Mouse (Mus musculus): ENCODE data around the gene Olfr56. TPM values are rescaled to one million over a fixed set of nuclear protein-coding genes. Genes with fewer than 3 reads are reported as not detected.

Olfr56 gene
- under 1 TPM in 1 of 2 experiments, not detected in 1; 0.19 TPM for polyA plus RNA-seq (2012; fragmentation: generic; extraction: Trizol)

DNA sequence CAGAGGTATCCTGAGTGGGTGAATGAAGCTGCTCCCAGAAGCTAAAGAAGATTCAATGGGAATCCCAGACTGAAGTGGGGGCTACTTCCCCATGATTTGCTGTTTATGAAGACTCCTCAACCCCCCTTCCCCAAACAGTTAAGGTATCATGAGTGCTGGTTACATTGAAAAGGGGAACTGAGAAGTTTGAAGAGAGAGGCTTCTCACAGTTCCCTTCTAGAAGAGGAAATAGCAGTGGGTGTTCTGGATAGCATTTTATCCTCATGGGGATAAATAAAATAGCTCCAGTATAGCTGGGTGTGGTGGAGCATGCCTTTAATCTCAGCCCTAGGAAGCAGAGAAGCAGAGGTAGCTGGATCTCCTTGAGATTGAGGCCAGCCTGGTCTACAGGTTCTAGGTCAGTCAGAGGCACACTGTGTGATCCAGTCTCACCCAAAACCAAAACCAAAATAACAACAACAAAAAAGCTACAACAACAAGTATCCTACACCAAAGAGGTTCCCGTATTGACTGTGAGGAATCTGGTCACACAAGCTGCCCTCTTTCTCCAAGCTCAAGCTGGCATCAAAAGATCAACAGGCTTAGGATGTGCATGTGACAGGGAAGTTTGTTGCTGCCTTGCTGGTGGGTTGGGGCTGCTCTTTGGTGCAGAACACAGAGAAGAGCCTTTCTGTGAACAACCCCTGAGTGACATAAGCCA lies at the start of gene Olfr56:
TSS of gene Olfr56 (plus strand) at position 650 of the 700 bp plus-strand sequence.

DNA sequence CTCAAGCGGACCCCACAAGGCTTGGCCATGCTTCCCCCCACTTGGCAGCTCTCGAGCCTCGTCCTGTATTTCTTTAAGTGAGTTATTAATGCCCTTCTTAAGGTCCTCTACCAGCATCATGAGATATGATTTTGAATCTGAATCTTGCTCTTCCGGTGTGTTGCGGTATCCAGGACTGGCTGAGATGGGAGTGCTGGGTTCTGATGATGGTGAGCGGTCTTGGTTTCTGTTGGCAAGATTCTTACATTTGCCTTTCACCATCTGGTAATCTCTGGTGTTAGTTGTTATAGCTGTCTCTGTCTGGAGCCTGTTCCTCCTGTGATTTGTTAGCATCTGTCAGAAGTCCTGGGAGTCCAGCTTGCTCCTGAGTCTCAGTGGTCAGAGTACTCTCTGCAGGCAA lies 32.6 kb upstream of the Olfr56 start, which contains the start of gene Psme2b:
TSS of gene Psme2b (minus strand) at position 101 of the 400 bp plus-strand sequence.

DNA sequence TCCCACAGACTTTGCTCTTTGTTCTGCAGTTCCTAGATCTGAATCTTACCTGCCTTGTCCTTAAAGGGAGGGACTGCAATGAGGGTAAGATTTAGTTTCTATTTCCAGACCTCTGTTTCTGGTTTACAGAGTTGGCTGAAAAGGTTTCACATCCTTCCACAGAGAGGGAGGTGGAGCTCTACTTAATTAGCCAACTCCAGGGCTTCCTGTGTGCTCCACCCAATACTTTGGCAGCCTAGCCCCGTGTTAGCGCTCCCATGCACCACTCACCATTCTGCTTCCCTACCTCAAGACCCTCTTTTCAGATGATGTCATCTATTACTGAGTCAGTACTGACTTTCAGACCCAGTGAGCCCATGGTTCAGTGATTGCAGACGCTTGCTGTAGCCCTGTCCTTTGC lies 562 bp downstream of the Olfr56 start, which contains the start of gene 9930111J21Rik1:
TSS of gene 9930111J21Rik1 (minus strand) at position 148 of the 400 bp plus-strand sequence.

DNA sequence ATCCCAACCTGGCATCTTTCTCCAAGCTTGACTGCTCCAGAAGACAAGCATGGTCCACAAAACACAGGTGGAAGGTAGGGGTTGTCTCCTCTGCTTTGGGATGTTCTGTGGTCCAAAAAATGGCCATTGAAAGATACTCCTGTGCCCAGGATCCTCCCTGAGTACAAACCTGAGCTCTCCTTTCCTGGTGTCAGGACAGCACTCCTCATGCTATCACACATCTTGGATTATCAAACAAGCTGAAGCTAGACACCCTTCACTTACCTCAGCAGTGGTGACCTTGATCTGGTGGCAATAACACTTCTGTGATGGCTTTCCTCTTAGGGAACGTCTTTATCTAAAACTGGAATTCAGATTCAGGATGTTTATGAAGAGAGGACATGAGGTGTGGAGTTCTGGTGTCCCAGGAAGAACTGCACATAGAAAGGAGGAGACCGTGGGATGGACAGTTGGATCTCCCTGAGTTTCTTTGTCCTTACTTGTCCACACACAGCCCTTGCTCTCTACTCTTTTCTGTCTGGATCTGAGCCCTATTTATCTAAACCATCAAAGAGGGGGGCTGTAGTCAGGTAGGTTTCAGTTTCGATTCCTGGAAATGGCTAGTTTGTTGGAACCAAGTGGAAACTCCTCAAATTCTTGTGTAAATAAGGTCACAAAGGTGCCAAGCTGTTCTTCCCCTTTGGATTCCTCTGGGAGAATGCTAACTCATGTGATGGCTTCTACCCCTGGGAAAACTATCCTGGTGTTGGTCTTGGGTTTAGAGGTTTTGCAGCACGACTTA lies 13.2 kb downstream of the Olfr56 start, which contains the start of gene Gm12185:
TSS of gene Gm12185 (minus strand) at position 487 of the 781 bp plus-strand sequence.

DNA sequence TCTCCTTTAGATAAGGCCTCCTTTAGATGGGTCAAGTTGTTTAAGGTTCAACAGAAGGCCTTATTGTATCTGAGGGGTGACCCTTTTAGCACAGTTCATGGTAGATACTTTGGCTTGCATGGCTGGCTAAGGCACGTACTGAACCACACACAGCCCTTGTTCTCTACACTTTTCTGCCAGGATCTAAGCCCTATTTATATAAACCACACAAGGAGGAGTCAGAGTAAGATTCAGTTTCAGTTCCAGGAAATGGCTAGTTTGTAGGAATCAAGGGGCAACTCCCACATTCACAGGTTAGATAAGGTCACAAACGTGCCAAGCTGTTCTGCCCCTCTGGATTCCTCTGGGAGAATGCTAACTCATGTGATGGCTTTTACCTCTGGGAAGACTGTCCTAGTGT lies 15.3 kb downstream of the Olfr56 start, which contains the start of gene Tgtp1:
TSS of gene Tgtp1 (minus strand) at position 155 of the 400 bp plus-strand sequence.

DNA sequence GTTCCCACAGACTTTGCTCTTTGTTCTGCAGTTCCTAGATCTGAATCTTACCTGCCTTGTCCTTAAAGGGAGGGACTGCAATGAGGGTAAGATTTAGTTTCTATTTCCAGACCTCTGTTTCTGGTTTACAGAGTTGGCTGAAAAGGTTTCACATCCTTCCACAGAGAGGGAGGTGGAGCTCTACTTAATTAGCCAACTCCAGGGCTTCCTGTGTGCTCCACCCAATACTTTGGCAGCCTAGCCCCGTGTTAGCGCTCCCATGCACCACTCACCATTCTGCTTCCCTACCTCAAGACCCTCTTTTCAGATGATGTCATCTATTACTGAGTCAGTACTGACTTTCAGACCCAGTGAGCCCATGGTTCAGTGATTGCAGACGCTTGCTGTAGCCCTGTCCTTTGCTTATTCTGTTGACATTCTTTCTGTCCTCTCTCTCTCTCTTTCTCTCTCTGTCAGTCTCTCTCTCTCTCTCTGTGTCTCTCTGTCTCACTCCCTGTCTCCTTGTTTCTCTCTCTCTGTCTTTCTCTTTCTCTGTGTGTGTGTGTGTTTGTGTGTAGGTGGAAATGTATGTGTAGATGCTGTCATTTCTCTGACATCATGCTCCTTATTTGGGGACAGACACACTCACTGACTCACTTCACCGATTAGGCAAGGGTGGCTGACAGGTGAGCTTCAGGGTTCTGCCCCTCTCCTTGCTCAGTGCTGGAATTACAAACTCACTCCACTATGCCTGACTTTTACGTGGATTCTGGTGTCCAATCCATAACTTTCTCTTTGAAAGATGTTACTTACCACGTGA lies 72.6 kb downstream of the Olfr56 start, which contains the start of gene 9930111J21Rik2:
TSS of gene 9930111J21Rik2 (minus strand) at position 150 of the 799 bp plus-strand sequence.

DNA sequence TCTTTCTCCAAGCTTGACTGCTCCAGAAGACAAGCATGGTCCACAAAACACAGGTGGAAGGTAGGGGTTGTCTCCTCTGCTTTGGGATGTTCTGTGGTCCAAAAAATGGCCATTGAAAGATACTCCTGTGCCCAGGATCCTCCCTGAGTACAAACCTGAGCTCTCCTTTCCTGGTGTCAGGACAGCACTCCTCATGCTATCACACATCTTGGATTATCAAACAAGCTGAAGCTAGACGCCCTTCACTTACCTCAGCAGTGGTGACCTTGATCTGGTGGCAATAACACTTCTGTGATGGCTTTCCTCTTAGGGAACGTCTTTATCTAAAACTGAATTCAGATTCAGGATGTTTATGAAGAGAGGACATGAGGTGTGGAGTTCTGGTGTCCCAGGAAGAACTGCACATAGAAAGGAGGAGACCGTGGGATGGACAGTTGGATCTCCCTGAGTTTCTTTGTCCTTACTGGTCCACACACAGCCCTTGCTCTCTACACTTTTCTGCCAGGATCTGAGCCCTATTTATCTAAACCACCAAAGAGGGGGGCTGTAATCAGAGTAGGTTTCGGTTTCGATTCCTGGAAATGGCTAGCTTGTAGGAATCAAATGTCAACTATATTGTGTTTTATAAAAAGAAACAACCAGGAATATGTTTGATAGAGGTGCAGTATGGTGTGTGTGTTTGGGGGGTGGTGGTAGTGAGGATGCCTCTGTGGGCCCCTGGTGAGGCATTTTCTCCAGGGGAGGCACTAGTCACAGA lies 85.2 kb downstream of the Olfr56 start, which contains the start of gene Tgtp2:
TSS of gene Tgtp2 (minus strand) at position 494 of the 757 bp plus-strand sequence.

DNA sequence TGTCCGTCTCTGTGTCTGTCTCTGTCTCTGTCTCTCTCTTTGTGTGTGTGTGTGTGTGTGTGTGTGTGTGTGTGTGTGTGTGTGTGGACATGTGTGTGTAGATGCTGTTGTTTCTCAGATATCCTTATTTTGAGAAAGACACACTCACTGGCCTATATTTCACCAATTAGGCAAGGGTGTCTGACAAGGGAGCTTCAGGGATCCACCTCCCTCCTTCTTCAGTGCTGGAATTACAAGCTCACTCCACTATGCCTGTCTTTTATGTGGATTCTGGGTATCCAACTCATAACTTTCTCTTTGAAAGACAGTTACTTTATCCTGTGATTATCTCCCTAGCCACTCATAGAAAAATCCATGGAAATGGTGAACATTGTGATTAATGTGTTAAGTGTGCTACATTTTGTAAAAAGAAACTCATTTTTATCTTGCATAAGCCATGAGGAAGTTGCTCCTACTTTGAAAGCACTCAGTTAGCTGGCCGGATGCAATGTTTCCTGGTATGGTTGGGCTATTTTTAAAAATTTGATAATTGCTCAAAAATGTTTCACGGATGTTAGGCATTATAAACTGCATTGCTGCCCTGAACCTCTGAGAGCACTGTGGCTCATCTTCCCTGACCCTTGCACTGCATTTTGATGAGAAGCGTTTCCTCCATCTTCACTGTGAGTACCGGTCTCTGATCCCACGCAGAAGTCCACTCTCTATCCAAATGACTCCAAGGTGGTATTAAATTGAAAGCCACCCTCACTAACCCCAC lies 97.5 kb downstream of the Olfr56 start, which contains the start of gene Ifi47:
TSS of gene Ifi47 (plus strand) at position 587 of the 757 bp plus-strand sequence.

DNA sequence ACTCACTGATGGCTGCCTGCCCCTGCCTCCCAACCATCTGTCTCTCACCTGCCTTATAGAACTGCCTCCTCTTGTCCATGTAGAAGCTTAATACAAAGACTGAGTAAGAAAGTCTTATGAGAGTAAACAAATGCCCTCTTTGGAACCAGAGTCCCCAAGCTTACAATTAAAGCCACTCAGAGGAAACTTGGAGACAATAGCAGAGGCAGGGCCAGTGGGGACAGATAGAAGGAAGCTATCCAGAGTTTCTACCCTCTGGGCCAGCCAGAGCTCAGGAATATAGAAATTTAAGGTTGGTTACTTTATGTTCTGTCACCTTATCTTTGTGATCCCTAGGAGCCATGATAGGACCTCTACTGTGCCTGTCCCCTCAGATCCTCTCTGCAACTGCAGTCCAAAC lies 136.1 kb downstream of the Olfr56 start, which contains the start of gene Olfr1396:
TSS of gene Olfr1396 (minus strand) at position 101 of the 400 bp plus-strand sequence.

DNA sequence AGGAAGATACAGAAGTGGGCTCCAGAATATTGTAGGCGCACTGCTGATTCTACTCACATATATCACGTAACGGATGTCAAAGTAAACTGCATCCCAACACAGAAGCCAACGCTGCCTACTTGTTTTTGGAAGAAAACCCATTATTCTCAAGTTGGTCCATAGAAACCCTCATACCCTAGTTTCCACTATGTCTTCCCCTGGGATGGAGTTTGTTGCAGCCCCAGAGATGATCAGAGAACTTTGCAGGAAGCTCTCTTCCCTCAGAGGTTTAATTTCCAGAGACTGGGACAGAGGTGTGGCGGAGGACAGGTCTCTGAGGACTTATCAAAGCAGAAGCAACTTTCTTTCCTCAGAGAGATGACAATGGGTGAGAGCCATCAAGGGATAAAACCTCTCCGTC lies 163.3 kb downstream of the Olfr56 start, which contains the start of gene Olfr1395:
TSS of gene Olfr1395 (plus strand) at position 301 of the 400 bp plus-strand sequence.

DNA sequence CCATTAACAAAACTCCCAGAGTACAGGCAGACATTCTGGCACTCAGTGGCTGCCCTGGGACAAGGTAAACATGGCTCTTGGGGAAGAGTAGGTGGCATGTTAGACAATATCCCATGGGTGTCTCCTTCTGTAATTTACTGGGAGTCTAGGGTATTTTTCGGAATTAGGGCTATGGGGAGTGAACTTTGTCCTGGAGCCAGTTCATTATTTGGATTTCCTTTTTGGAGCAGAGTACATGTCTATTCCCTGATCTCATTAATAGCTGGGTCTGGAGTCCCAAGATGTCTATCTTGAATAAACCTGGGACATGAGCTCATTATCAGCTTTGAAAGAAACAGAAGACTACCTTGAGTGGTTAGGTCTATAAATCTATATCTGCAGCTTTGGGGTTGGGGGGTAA lies 175.4 kb downstream of the Olfr56 start, which contains the start of gene Olfr1394:
TSS of gene Olfr1394 (plus strand) at position 301 of the 400 bp plus-strand sequence.

Other genes with a start within 250 kb of the Olfr56 start
- gene Rack1, start 178.6 kb upstream of the Olfr56 start, polyA plus RNA-seq (2012; fragmentation: generic; extraction: Trizol): 1,000 to 10,000 TPM; 2,834 to 7,792 TPM
- 10 to 100 TPM; 10.3 to 37.4 TPM for gene Trim41, start 161.5 kb upstream of the Olfr56 start, polyA plus RNA-seq (2012; fragmentation: generic; extraction: Trizol)
- 1 to 10 TPM; 2.9 to 5.3 TPM for gene Trim7, start 152.7 kb upstream of the Olfr56 start, polyA plus RNA-seq (2012; fragmentation: generic; extraction: Trizol)
- gene Gm12184, start 152.2 kb upstream of the Olfr56 start, polyA plus RNA-seq (2012; fragmentation: generic; extraction: Trizol): 10 to 100 TPM in 1 of 2 experiments, 1 to 10 TPM in 1; 9.8 to 15.3 TPM
- gene Irgm1, start 107.2 kb upstream of the Olfr56 start, polyA plus RNA-seq (2012; fragmentation: generic; extraction: Trizol): 10 to 100 TPM in 1 of 2 experiments, 1 to 10 TPM in 1; 3.1 to 23.0 TPM
- not detected for gene Gm5431, start 76.7 kb upstream of the Olfr56 start, polyA plus RNA-seq (2012; fragmentation: generic; extraction: Trizol)
- 10 to 100 TPM in 1 of 2 experiments, 1 to 10 TPM in 1; 7.7 to 13.0 TPM for gene Psme2b, start 32.7 kb upstream of the Olfr56 start, polyA plus RNA-seq (2012; fragmentation: generic; extraction: Trizol)
- gene 9930111J21Rik1, start 509 bp downstream of the Olfr56 start, polyA plus RNA-seq (2012; fragmentation: generic; extraction: Trizol): under 1 TPM; 0.01 to 0.17 TPM
- gene Gm12185, start 13.3 kb downstream of the Olfr56 start, polyA plus RNA-seq (2012; fragmentation: generic; extraction: Trizol): under 1 TPM; 0.01 to 0.14 TPM
- under 1 TPM; 0.08 to 0.67 TPM for gene Tgtp1, start 15.3 kb downstream of the Olfr56 start, polyA plus RNA-seq (2012; fragmentation: generic; extraction: Trizol)
- under 1 TPM; 0.14 to 0.39 TPM for gene 9930111J21Rik2, start 72.4 kb downstream of the Olfr56 start, polyA plus RNA-seq (2012; fragmentation: generic; extraction: Trizol)
- gene Tgtp2, start 85.3 kb downstream of the Olfr56 start, polyA plus RNA-seq (2012; fragmentation: generic; extraction: Trizol): 1 to 10 TPM in 1 of 2 experiments, under 1 TPM in 1; 0.13 to 2.0 TPM
- 10 to 100 TPM in 1 of 2 experiments, under 1 TPM in 1; 0.40 to 15.3 TPM for gene Ifi47, start 97.7 kb downstream of the Olfr56 start, polyA plus RNA-seq (2012; fragmentation: generic; extraction: Trizol)
- gene Olfr1396, start 136.0 kb downstream of the Olfr56 start, polyA plus RNA-seq (2012; fragmentation: generic; extraction: Trizol): not detected
- not detected for gene Olfr1395, start 163.4 kb downstream of the Olfr56 start, polyA plus RNA-seq (2012; fragmentation: generic; extraction: Trizol)
- gene Olfr1394, start 175.5 kb downstream of the Olfr56 start, polyA plus RNA-seq (2012; fragmentation: generic; extraction: Trizol): not detected
- gene Btnl9, start 208.3 kb downstream of the Olfr56 start, polyA plus RNA-seq (2012; fragmentation: generic; extraction: Trizol): under 1 TPM in 1 of 2 experiments, not detected in 1; 0.01 TPM
- gene Zfp62, start 224.4 kb downstream of the Olfr56 start, polyA plus RNA-seq (2012; fragmentation: generic; extraction: Trizol): 1 to 10 TPM in 1 of 2 experiments, under 1 TPM in 1; 0.35 to 2.6 TPM

Data from C3H10T1/2 (cell line).